Mouse (Mus musculus) lung, adult 2 months (tissue): ENCODE measurements around the gene Pnkp.

ENCODE experiments used
- CTCF ChIP-seq: fragments of 200-500 bp; IDR thresholded peaks from 2 replicates; pipeline ENCODE4 v1.5.1; 2011; ENCODE audit warnings: mild to moderate bottlenecking, low read length, control low read depth; ENCODE audit not compliant: insufficient read depth
- POLR2A ChIP-seq: fragments of 200-500 bp; IDR thresholded peaks from 2 replicates; pipeline ENCODE4 v1.6.1; 2011; ENCODE audit warnings: low read depth, mild to moderate bottlenecking, control low read depth, low read length, borderline replicate concordance; ENCODE audit errors: extremely low read depth

DNA sequence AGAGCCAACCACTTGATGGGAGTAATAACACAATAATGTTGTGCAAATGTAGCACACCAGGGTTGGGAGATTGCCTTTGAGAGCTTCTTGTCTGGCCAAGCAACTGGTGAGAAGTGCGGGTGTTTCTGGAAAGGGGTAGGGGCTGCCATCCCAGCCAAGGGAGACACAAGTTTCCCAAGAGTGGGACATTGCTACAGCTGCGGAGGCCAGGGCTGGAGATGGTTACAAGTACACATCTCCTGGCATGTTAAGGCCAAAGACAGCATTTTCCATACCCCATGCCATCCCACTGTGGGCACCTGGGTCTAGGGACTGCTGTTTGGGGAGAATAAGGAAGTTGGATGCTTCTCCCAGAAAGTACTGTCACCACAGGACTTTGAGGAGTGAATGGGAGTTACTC, 3.9 kb upstream of the Pnkp start:
- TF ChIP-seq POLR2A (no peak), CTCF (no peak)
